Mouse (Mus musculus): ENCODE data around the gene Stim2.

Stim2 gene

GRCm38 (mm10) chr5:53995316-53995715, 3.0 kb upstream of the Stim2 start:
- peak; percentile 84 to 90 for DNase-seq

GRCm38 (mm10) chr5:53996822-53997221, 1.5 kb upstream of the Stim2 start:
- no peak for DNase-seq

GRCm38 (mm10) chr5:53998743-53999460, 603 bp downstream of the Stim2 start:
- DNase-seq = peak; percentile 68 to 75

- no peak for DNase-seq
These were observed 1.1 kb downstream of the Stim2 start for GRCm38 (mm10) chr5:53999461-53999770.

- peak in 1 of 2 experiments; percentile 14 for DNase-seq
These were observed 1.5 kb downstream of the Stim2 start for GRCm38 (mm10) chr5:53999831-54000230.

- DNase-seq = no peak
These were observed 2.7 kb downstream of the Stim2 start for GRCm38 (mm10) chr5:54001021-54001420.

- no peak for DNase-seq
These were observed 7.0 kb downstream of the Stim2 start for GRCm38 (mm10) chr5:54005111-54005864.

GRCm38 (mm10) chr5:54005865-54006225, 7.5 kb downstream of the Stim2 start:
- DNase-seq = no peak

- DNase-seq = no peak
These were observed 8.5 kb downstream of the Stim2 start for GRCm38 (mm10) chr5:54006845-54007244.

GRCm38 (mm10) chr5:54007617-54008016, 9.3 kb downstream of the Stim2 start:
- DNase-seq = no peak

- DNase-seq = no peak
These were observed 15.0 kb downstream of the Stim2 start for GRCm38 (mm10) chr5:54013271-54013670.

- no peak for DNase-seq
These were observed 18.8 kb downstream of the Stim2 start for GRCm38 (mm10) chr5:54017143-54017542.

- no peak for DNase-seq
These were observed 20.6 kb downstream of the Stim2 start for GRCm38 (mm10) chr5:54018856-54019255.

- DNase-seq = no peak
These were observed 21.2 kb downstream of the Stim2 start for GRCm38 (mm10) chr5:54019546-54019945.

- DNase-seq = no peak
These were observed 26.3 kb downstream of the Stim2 start for GRCm38 (mm10) chr5:54024610-54025009.

- DNase-seq = no peak
These were observed 27.3 kb downstream of the Stim2 start for GRCm38 (mm10) chr5:54025630-54026029.

- DNase-seq = no peak
These were observed 34.9 kb downstream of the Stim2 start for GRCm38 (mm10) chr5:54033217-54033616.

- no peak for DNase-seq
These were observed 36.4 kb downstream of the Stim2 start for GRCm38 (mm10) chr5:54034680-54035079.

GRCm38 (mm10) chr5:54038615-54039014, 40.3 kb downstream of the Stim2 start:
- DNase-seq = no peak

- DNase-seq = no peak
These were observed 42.2 kb downstream of the Stim2 start for GRCm38 (mm10) chr5:54040527-54040926.

GRCm38 (mm10) chr5:54042013-54042412, 43.7 kb downstream of the Stim2 start:
- no peak for DNase-seq

- DNase-seq = no peak
These were observed 47.2 kb downstream of the Stim2 start for GRCm38 (mm10) chr5:54045523-54045922.

GRCm38 (mm10) chr5:54046432-54046831, 48.1 kb downstream of the Stim2 start:
- no peak for DNase-seq

GRCm38 (mm10) chr5:54049145-54049733, 50.9 kb downstream of the Stim2 start:
- no peak for DNase-seq
